Mouse (Mus musculus) gastrocnemius, postnatal 36 days (tissue): ENCODE data around the gene Nr1h3. TPM values are rescaled to one million over a fixed set of nuclear protein-coding genes. Genes with fewer than 3 reads are reported as not detected.

Source experiments
- DNase-seq, 2 experiments: peaks; one replicate each; pipeline ENCODE4 v3.0.0; 2022
- intact Hi-C: fragments of 180-260 bp; cut with DNase I; formaldehyde crosslinking; loops from one replicate; pipeline ENCODE4 v1.15.1; 2025
- total RNA-seq, 2 experiments: library from RNA; stranded (reverse); gene quantifications; 2 replicates each; pipeline ENCODE4 v1.2.3; 2021

Gene Nr1h3
- total RNA-seq, 2 experiments from 2014 or later, result 17.3 to 19.1 TPM

DNA sequence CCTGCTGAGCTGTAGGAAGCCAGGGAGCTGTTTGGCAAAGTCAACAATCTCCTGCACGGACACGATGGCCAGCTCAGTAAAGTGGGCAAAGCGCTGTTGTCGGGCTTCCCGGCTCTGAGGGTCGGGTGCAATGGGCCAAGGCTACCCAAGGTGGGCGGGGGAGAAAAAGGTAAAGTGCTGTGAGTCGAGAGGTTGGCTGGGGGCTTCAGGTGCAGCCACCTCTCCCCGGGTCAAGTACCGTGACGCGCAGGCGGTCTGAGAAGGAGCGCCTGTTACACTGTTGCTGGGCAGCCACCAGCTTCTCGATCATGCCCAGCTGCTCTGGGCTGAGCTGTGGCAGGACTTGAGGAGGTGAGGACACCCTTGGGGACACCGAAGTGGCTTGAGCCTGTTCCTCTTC is 12.1 kb downstream of the Nr1h3 start:
- intact Hi-C loops, result no loop called here
- no peak for DNase-seq

DNA sequence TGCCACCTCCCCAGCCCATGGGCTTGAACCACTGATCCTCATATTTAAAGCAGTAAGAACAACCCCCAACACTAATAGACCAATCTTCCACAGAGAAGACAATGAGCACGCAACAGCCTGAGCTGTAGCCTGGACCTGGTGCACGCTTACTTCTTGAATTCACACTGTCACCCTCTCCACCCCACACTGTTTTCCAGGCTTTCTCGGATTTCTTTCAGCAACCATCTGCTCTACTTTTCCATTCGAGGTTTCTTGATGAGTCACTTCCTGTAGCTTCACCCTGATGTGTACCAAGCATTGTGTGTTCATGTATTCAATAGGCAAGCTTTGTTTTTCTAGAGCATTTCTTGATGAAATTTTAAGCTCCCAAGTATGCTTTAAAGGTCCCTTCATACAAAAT is 15.2 kb downstream of the Nr1h3 start:
- DNase-seq, result no peak
- intact Hi-C loops, result no loop called here

DNA sequence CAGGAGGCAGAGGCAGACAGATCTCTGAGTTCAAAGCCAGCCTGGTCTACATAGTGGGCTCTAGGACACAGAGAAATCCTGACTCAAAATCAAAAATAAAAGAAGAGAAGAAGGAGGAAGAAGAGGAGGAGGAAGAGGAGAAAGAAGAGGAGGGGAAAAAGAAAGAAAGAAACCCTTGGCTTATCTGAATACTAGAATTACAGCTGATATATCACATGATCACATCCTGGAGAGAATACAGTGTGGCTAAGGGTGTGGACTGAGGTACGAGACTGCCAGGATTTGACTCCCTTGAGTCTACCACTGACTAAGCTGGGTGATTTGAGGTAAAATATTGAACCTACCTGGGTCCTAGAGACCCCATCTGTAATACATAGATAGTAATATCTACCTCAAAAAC is 16.4 kb downstream of the Nr1h3 start:
- intact Hi-C loops, result no loop called here
- DNase-seq, result no peak

DNA sequence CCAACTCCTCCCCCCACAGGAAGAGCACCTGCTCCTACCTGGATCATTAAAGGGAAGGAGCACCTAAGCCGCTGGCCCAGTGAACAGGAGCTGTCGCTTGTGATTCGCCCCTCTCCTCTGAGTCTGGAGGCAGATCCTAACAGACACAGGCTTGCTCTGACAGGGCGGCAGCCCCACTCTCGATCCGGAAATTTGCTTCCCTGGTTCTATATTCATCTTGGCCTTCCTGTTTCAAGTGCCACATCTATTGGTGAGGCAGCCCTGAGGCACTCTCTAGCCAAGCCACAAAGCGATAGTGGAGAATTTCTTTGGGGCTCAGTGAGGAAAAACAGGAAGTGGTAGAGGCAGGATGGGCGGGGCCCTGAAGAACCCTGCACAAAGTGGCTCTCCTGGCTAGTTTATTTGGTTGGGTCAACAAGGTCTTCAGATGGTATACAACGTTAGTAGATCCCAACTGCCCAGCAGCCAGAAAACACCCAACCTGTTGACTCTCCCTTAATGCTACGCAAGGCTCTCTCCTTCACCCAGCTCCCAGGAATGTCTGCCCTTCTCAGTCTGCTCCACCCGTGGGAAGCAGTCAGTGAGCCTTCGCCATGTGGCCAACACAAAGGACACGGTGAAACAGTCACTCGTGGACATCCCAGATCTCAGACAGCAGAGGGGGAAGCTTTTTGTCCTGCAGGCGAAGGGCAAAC is 18.8 kb downstream of the Nr1h3 start, which contains the start of gene Madd:
TSS of gene Madd (minus strand) at position 127 of the 695 bp plus-strand sequence.
- intact Hi-C loops, result no loop called here
- DNase-seq, result no peak

DNA sequence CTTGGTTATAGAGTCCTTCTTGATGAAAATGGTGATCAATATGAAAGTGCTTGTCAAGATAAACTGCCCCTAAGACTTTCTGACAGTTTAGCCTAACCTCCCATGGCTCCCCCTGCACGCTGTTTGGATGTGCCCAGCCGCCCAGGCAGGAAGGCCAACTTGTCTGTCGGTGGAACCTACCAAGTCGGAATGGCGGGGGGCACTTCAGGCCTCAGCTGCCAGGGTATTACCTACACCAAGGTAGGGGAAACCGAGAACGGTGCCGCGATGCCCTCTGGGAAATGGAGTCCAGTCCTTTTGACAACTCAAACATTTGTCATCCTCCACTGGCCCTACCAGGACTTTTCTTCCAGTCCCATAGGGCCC is 19.5 kb downstream of the Nr1h3 start:
- intact Hi-C loops, result no loop called here
- peak; percentile 81 to 84 for DNase-seq

DNA sequence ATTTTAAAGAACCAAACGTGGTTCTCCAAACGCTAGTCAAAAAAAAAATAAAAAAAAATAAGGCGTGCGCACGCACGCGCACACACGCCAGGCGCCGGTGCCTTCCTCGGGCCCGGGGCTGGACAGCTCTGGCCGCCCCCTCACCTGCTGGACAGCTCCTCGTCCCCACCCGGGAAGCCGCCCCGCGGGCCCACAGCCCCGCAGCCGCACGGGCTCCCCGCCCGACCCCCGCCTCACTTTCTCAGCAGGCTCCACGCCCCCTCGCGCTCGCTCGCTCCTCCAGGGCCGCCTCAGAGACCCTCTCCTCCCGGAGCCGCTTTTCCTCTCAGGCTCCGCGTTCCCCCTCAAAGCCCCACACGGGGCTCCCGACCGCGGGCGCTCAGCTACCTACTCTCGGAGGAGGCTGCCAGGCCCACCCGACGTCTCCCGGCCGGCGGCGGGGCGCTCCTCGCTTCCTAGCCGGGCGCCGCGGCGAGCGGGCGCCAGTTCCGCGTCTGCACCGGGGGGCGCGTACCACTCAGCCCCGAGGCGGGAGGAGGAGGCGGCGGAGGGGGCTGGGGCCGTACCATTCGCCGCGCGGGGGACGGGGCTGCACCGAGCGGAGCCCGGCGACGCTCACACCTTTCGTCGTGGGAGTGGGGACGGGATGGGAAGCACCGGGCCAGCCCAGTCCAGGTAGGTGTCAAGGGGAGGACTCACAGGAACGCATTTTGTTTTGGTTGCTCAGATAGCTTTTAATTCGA is 20.1 kb downstream of the Nr1h3 start:
- intact Hi-C loops, result no loop called here
- DNase-seq, result peak; percentile 41 to 45

DNA sequence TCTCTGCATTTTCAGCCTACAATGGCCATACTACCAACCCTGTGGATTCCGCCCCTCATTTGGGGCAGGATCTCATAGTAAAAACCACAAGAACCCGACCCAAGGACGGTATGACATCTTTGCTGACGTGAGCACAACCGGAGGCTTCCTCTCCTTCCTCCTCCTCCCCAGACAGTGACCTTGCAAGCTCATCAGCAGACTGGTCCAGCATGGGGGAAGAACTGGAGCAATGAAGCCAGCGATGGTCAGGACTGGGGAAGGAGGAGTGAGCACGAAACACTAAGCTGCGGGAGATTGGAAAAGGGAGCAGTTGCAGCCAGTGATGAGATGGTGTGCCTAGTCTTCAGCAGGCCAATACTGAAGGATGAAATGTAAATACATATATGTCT is 20.6 kb downstream of the Nr1h3 start:
- no peak for DNase-seq
- intact Hi-C loops, result no loop called here

DNA sequence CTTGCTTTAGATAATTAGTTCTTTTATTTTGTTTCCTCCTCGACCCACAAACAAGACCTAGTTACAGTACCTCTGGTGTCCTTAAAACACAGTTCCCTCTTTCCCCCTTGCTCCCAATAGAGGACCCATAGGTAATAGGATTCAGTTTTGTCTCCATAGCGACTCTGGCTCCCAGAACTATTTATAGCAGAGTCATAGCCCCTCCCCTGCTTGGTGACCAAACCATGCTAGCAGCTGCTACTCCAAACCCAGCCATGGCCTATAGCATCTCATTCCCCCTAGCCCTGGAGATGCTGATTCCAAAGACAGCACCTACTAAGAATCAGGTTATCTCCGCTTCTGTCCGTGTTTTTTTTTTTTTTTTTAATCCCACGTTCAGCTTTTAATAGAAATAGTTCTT is 21.9 kb downstream of the Nr1h3 start:
- no peak for DNase-seq
- intact Hi-C loops, result no loop called here

DNA sequence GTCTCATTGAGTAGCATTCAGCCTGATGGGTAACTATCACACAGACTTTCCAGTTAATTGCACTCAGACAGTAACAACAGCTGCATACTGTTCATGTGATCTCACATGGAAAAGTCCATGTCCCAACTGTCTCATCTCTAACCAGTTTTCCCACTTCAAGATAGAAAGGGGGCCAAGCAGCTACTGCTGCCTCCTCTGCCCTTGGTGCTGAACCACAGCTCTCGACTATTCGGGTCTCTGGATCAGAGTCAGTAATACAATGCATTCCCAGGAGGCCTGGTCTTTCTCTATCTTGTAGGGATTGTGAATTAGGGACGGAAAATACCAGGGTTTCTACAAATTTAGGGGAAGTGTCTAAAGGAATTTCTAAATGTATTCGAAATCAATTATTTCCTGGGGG is 22.8 kb downstream of the Nr1h3 start:
- no peak for DNase-seq
- intact Hi-C loops, result no loop called here

DNA sequence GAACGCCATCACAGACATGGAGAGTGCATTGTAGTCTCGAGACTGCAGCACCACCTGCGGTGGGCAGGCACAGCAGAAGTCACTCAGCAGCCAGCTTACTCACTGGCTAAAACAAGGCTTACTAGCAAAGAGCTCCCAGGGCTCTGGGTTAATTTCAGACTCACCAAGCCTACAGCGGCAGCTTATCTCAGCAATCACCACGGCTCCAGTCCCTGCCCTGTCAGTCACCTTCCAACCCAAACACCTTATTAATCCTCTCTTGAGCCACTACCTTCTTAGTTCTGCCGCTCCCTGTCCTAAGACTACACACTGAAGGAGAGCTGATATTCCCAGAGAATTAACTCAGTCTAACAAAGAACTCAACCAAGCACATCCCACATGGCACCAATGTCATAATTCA is 26.4 kb downstream of the Nr1h3 start:
- intact Hi-C loops, result no loop called here
- no peak for DNase-seq

DNA sequence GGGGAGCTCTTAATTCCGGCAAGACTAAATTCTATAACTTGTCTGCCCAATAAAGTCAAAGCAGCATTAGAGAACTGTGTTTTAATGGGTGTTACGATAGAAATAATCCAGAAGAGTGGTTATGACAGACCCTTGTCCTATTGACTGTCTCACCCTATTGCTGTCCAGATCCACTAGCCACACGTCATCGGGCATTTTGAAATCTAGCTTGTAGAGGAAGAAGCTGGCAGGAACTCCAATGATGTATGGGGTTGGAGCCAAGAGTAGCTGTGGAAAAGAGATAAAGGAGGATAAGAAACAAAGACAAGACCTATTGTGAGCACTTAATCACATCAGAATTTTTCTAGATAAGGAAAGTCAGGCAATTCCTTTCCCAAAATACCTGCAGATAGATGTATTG is 27.1 kb downstream of the Nr1h3 start:
- DNase-seq, result no peak
- intact Hi-C loops, result no loop called here

DNA sequence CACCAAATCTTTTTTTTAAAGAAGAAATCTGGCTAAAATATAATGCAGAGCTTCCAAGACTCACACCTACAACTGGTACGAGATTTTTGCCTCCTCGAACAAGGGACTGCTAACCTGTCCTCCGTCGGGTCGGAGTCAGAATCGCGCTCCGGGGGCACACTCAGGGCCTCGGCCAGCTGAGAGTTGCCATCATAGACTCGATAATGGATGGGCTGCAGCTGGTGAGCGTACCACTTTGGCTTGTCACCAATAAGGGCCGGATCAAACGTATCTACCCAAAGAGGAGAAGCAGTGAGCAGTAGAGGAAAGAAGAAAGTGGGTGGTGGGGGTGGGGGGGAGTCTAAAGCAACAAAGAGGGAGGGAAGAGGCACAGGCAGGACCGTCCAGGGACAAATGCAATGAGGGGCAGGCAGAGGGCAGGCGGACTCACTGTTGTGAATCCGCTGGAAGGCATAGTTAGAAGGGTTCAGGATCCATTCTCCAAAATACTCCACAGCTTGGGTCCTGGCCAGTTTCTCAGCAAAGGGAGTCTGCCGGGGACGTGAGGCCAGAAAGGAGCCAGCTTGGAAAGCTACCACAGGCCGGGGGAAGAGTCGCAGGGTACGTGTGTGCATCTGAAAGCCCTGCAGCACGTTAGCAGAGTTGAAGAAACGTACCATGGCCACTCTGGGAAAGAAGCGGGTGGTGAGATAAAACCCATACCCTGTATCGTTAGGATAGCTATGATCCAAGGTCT is 32.9 kb downstream of the Nr1h3 start:
- no peak for DNase-seq
- intact Hi-C loops, result no loop called here

DNA sequence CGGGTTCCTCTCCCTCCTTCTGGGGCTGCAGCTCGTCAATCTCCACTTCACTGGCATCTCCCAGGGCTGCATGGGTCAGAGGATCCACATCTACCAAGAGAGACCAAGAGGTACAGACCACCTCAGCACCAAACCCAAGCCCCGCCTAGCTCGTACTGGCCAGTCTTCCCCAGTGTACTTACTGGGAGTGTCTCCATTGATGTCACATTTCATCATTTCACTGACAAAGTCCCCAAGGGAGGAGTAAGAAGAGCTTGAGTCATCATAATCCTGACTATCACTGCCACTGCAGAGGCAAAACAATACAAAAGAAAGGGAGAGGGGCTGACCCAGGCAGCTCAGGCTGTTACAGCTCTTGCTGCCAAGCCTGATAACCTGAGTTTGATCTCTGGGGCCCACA is 35.0 kb downstream of the Nr1h3 start:
- no peak for DNase-seq
- intact Hi-C loops, result no loop called here

DNA sequence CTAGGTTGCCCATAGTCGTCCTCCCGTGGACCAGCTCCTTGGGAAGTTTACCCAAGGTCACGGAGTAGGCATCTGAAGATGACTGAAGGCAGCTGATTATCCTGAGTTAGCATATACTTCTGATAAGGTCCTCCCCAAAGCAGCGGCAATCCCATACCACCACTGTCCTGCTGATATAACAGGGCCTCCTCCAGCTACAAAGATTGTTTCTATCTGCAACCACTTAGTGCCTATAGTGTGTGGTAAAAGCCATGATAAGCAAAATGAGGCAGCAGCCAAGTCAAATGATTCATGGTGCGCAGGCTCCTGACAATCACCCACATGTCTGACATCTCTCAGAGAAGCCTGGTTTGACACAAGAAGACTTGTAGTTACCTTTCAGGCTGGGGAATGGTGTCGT is 37.6 kb downstream of the Nr1h3 start:
- DNase-seq, result no peak
- intact Hi-C loops, result no loop called here

DNA sequence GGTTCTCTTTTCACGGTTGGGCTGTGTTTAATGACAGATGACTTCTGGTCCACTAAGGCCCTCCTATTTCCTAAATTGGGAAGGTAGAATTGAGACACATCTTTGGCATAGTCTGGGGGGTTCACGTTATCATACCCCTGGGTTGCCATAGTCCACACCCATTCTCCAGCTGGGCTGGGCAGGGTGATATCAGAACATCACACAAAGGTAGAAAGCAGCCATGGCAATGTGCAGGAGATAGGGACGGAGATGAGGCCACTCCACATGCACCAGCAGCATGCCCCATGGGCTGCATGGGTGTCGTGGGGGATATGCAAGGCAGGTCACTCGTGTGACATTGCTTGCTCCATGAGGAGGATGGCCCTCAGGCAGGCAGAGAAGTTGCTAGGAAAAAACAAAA is 39.1 kb downstream of the Nr1h3 start:
- DNase-seq, result no peak
- intact Hi-C loops, result no loop called here

DNA sequence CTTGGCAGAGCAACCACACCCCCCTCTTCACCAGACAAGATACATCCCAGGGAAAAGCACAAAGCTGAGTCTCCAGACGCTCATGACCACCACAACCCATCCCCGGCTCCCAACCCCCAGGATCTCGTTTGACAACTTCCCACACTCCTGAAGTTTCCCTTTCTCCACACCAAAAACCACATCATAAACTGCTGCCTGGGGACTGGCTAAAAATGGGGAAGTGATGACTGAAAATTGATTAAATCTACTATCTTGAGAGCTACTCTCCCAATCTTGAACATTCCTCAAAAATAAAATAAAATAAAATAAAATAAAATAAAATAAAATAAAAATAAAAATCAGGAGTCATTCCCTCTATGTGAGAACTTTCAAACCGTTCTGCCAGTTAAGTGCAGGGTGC is 39.7 kb downstream of the Nr1h3 start:
- no peak for DNase-seq
- intact Hi-C loops, result no loop called here

DNA sequence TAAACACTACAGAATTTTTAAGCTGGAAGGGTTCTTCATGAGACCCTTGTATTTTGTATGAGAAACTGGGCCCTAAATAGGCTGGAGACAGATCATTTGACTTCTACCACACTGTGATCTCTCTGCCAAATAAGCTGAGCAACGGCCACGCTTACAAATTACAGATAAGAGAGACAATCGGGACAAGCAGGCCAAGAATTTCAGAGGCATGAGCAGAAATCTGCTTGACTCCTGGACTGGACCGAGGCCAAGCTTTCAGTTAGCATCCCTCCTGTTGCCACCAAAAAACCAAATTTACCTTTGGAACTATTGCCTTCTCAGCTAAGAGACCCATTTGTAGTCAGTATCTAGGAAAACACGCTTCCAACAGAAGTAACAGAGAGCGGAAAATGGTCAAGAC is 42.0 kb downstream of the Nr1h3 start:
- DNase-seq, result no peak
- intact Hi-C loops, result no loop called here

DNA sequence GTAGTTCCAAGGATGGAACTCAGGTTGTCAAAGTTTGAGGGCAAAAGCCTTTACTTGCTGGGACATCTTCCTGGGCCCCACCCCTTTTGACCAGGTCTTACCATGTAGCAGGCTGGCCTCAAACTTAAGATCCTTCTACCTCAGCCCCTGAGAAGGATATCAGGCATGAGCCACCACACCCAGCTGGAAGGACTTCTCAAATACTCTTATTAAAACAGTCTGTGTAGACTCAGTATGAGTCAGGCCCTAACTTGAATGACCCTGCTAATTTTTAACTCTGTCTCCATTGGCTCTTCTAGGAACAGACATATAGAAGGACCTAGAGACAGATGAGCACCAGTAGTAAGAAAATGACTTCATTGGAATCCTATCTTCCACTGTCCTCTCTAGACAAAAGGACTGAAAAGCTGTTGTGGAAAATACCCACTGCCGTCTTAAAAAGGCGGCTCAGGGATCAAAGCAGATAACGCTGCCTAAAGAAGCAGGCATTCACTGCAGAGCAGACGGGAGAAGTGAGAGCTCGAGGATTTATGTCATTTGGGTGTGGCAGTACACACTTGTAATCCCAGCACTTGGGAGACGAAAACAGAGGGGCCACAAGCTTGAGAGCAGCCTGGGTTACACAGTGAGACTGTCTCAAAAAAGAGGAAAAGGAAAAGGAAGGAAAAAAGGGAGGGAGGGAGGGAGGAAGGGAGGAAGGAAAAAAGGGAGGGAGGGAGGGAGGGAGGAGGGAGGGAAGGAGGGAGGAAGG is 45.5 kb downstream of the Nr1h3 start:
- intact Hi-C loops, result no loop called here
- no peak for DNase-seq

DNA sequence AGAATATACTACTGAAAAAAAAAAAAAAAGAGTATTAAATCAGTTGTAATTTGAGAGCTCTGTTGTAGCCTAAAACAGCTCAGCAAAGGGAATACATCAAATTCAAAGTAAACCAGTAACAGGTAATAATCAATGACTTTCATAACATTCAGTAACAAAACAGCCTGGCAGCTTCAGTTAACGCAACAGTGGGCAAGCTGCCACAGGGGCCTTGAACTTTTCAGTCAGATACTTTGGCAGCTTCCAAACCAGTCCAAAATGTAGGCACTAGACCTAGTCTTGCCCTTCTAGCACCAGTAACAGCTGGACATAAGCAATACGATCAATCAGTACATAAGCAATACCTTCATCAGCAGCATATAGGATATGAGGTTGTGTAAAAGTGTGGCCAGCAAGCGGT is 48.5 kb downstream of the Nr1h3 start:
- intact Hi-C loops, result no loop called here
- DNase-seq, result no peak

DNA sequence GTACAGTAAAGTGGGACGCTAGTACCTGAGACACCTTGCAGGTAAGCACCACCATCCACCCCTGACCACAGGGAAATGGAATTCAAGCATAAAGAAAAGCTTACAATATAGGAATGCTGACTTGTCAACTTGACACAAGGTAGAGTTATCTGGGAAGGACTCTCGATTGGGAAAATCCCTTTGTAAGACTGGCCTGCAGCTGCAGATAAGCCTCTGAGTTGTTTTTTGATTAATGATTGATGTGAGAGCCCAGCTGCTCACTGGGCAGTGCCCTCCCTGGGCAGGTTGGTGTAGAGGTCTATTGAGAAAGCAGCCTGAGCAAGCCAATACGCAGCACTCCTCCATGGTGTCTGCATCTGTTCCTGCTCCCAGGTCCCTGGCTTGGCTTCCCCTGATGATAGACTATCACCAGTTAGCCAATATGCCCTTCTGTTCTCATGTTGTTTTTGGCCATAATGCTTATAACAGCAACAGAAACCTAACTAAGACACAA is 49.7 kb downstream of the Nr1h3 start:
- DNase-seq, result no peak
- intact Hi-C loops, result no loop called here

DNA sequence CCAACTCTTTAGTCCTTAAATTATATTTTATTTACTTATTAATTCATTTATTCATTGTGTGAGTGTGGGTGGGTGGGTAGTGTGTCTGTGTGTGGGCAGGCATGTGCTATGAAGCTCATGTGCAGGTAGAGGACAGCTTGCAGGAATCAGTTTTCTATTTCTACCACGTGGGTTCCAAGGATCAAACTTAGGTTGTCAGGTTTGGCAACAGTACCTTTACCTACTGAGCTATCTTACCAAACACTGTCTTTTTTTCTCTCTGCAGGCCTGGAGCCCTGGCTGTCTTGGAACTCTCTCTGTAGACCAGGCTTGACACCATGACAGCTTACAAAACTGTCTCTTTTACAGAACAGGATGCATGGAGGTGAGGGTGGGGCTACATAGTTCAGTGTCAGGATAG is 51.3 kb downstream of the Nr1h3 start:
- no peak for DNase-seq
- intact Hi-C loops, result no loop called here
